Mouse (Mus musculus): ENCODE data around the gene Cd69.

Cd69 gene

GRCm38 (mm10) chr6:129246992-129247391 is 28.2 kb downstream of the Cd69 start:
- no peak for DNase-seq (ENCODE audit: low read depth, low spot score)

GRCm38 (mm10) chr6:129245793-129246192 is 29.4 kb downstream of the Cd69 start:
- DNase-seq (ENCODE audit: low read depth, low spot score), result no peak

GRCm38 (mm10) chr6:129241907-129242306 is 33.3 kb downstream of the Cd69 start:
- DNase-seq (ENCODE audit: low read depth, low spot score), result no peak

GRCm38 (mm10) chr6:129241471-129241870 is 33.8 kb downstream of the Cd69 start:
- no peak for DNase-seq (ENCODE audit: low read depth, low spot score)

GRCm38 (mm10) chr6:129239564-129240248 is 35.5 kb downstream of the Cd69 start:
- DNase-seq (ENCODE audit: low read depth, low spot score), result no peak

GRCm38 (mm10) chr6:129238275-129239038 is 36.8 kb downstream of the Cd69 start:
- no peak for DNase-seq (ENCODE audit: low read depth, low spot score)

GRCm38 (mm10) chr6:129237350-129238274 is 37.6 kb downstream of the Cd69 start:
- DNase-seq (ENCODE audit: low read depth, low spot score), result peak; percentile 29

- DNase-seq (ENCODE audit: low read depth, low spot score), result no peak
Observed at GRCm38 (mm10) chr6:129236652-129237342, 38.4 kb downstream of the Cd69 start.

- DNase-seq (ENCODE audit: low read depth, low spot score), result no peak
Observed at GRCm38 (mm10) chr6:129235855-129236461, 39.3 kb downstream of the Cd69 start.

- no peak for DNase-seq (ENCODE audit: low read depth, low spot score)
Observed at GRCm38 (mm10) chr6:129234456-129235360, 40.5 kb downstream of the Cd69 start.

GRCm38 (mm10) chr6:129233955-129234369 is 41.3 kb downstream of the Cd69 start:
- no peak for DNase-seq (ENCODE audit: low read depth, low spot score)

GRCm38 (mm10) chr6:129233366-129233954 is 41.8 kb downstream of the Cd69 start:
- DNase-seq (ENCODE audit: low read depth, low spot score), result no peak

GRCm38 (mm10) chr6:129232842-129233205 is 42.4 kb downstream of the Cd69 start:
- DNase-seq (ENCODE audit: low read depth, low spot score), result no peak

GRCm38 (mm10) chr6:129232005-129232841 is 43.0 kb downstream of the Cd69 start:
- no peak for DNase-seq (ENCODE audit: low read depth, low spot score)

GRCm38 (mm10) chr6:129229774-129230578 is 45.3 kb downstream of the Cd69 start:
- no peak for DNase-seq (ENCODE audit: low read depth, low spot score)

- no peak for DNase-seq (ENCODE audit: low read depth, low spot score)
Observed at GRCm38 (mm10) chr6:129228935-129229773, 46.1 kb downstream of the Cd69 start.

GRCm38 (mm10) chr6:129225078-129225477 is 50.2 kb downstream of the Cd69 start:
- DNase-seq (ENCODE audit: low read depth, low spot score), result no peak
